Mouse (Mus musculus): ENCODE data around the gene Cavin1. TPM values are rescaled to one million over a fixed set of nuclear protein-coding genes. Genes with fewer than 3 reads are reported as not detected.

Gene Cavin1
- polyA plus RNA-seq, 1 experiment from 2014 or later: 69.6 TPM

Other genes with a start within 250 kb of the Cavin1 start
- 18.9 and 26.1 TPM in 2 replicates for gene Rab5c, start 232.7 kb downstream of the Cavin1 start, polyA plus RNA-seq (2016; fragmentation: Nextera tagmentation; extraction: Ambion mirVana)
- gene Kcnh4, start 210.9 kb downstream of the Cavin1 start, polyA plus RNA-seq (2016; fragmentation: Nextera tagmentation; extraction: Ambion mirVana): 0.46 and 0.55 TPM in 2 replicates
- not detected in 2 replicates for gene Hcrt, start 208.0 kb downstream of the Cavin1 start, polyA plus RNA-seq (2016; fragmentation: Nextera tagmentation; extraction: Ambion mirVana)
- 5.9 and 6.3 TPM in 2 replicates for gene Ghdc, start 199.9 kb downstream of the Cavin1 start, polyA plus RNA-seq (2016; fragmentation: Nextera tagmentation; extraction: Ambion mirVana)
- 22.7 TPM in 2 replicates for gene Stat5b, start 120.2 kb downstream of the Cavin1 start, polyA plus RNA-seq (2016; fragmentation: Nextera tagmentation; extraction: Ambion mirVana)
- gene Stat5a, start 111.5 kb downstream of the Cavin1 start, polyA plus RNA-seq (2016; fragmentation: Nextera tagmentation; extraction: Ambion mirVana): 4.4 and 5.5 TPM in 2 replicates
- gene Stat3, start 31.3 kb downstream of the Cavin1 start, polyA plus RNA-seq (2016; fragmentation: Nextera tagmentation; extraction: Ambion mirVana): 38.4 and 39.4 TPM in 2 replicates
- gene Atp6v0a1, start 38.6 kb upstream of the Cavin1 start, polyA plus RNA-seq (2016; fragmentation: Nextera tagmentation; extraction: Ambion mirVana): 32.8 and 33.7 TPM in 2 replicates
- 9.4 and 9.5 TPM in 2 replicates for gene Naglu, start 99.1 kb upstream of the Cavin1 start, polyA plus RNA-seq (2016; fragmentation: Nextera tagmentation; extraction: Ambion mirVana)
- gene Hsd17b1, start 107.5 kb upstream of the Cavin1 start, polyA plus RNA-seq (2016; fragmentation: Nextera tagmentation; extraction: Ambion mirVana): 0.15 TPM in 1 of 2 replicates, not detected in the other
- 43.4 and 45.6 TPM in 2 replicates for gene Coasy, start 111.7 kb upstream of the Cavin1 start, polyA plus RNA-seq (2016; fragmentation: Nextera tagmentation; extraction: Ambion mirVana)
- 37.8 and 42.8 TPM in 2 replicates for gene Mlx, start 116.4 kb upstream of the Cavin1 start, polyA plus RNA-seq (2016; fragmentation: Nextera tagmentation; extraction: Ambion mirVana)
- 45.7 and 46.0 TPM in 2 replicates for gene Psmc3ip, start 124.5 kb upstream of the Cavin1 start, polyA plus RNA-seq (2016; fragmentation: Nextera tagmentation; extraction: Ambion mirVana)
- gene Retreg3, start 149.0 kb upstream of the Cavin1 start, polyA plus RNA-seq (2016; fragmentation: Nextera tagmentation; extraction: Ambion mirVana): 17.0 and 18.6 TPM in 2 replicates
- 81.7 and 83.6 TPM in 2 replicates for gene Tubg1, start 149.1 kb upstream of the Cavin1 start, polyA plus RNA-seq (2016; fragmentation: Nextera tagmentation; extraction: Ambion mirVana)
- gene Tubg2, start 185.0 kb upstream of the Cavin1 start, polyA plus RNA-seq (2016; fragmentation: Nextera tagmentation; extraction: Ambion mirVana): 9.4 and 10.8 TPM in 2 replicates
- 0.50 and 0.60 TPM in 2 replicates for gene Cntnap1, start 199.6 kb upstream of the Cavin1 start, polyA plus RNA-seq (2016; fragmentation: Nextera tagmentation; extraction: Ambion mirVana)
- 10.3 and 11.9 TPM in 2 replicates for gene Plekhh3, start 200.5 kb upstream of the Cavin1 start, polyA plus RNA-seq (2016; fragmentation: Nextera tagmentation; extraction: Ambion mirVana)
- gene Ccr10, start 204.6 kb upstream of the Cavin1 start, polyA plus RNA-seq (2016; fragmentation: Nextera tagmentation; extraction: Ambion mirVana): 0.13 and 0.24 TPM in 2 replicates

All from embryonic facial prominence, embryonic 12.5 days (tissue).